Mouse (Mus musculus): ENCODE results near the gene Cdan1.

DNA sequence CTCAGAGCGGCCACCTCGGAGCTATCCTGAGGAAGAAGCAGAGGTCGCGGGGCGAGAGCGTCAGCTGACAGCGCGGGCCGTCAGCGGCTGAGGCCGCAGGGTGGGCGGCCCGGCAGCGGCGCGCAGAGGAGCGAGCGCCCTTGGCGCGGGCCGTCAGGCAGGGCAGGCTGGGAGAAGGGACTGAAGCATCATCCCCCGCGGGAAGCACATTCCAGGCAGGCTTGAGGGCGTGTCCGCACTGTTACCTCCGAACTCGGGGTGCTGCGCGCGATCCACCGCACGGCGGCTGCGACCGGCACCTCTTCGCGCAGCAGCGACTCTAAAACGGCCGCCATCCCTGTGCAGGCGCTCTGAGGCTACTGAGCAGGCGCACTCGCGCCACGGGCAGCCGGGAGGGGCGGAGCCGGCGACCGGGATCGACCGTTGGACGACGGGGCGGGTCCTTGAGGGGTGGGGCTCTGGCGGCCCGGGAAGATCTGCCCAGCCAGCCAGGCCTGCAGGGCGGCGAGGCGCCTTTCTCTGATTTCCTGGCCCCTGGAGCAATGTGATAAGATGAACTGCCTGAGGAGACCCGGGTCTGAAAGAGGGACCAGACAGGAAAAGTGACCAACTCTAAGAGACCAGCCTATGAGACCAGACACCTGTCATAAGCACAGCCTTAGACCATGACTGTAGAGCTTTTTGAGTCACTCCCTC, 118.6 kb downstream of the Cdan1 start:
- TF ChIP-seq CTCF (IDR thresholded peaks at IDR 0.05; ENCODE audit: insufficient read depth, low read depth, low read length) (peak; percentile 3; the same call in 1 of the 2 replicates), POLR2A (IDR thresholded peaks at IDR 0.05; ENCODE audit: insufficient read depth, low read depth, low read length) (peak; percentile 96)
